Mouse (Mus musculus): Measurements from ENCODE around the gene Pts.

Gene Pts

DNA sequence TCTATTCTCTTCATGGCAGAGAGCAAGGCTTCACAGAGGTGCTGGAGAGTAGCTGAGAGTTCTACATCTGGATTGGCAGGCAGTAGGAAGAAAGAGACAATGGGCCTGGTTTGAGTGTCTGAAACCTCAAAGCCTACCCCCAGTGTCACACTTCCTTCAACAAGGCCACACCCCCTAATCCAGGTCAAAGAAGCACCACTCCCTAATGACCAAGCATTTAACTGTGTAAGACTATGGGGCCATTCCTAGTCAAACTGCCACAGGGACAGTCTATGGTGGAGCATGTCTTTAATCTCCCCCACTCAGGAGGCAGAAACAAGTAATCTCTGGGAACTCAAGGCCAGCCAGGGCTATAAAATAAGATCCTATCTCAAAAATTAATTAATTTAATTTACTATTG is 37.7 kb downstream of the Pts start:
- no peak for DNase-seq (ENCODE audit: low read depth)

DNA sequence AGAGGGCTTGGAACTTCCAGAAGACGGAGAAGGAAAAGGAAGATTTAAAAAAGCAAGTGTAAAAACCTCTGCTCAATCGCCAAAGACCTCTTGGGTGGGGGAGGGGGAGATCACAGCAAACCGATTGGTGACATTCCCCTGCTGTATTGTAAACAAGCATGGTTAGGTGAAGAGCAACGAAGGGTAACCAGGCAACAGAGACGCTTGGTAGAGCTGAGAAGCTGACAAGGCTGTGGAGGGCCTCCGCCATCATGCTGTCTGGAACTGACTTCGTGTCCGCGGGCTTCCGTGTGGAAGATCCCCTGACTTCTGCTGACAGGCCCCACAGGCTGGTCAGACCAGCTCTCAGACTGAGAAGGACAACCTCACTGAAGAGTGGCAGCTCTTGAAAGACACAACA is 43.0 kb downstream of the Pts start:
- no peak for DNase-seq (ENCODE audit: low read depth)

DNA sequence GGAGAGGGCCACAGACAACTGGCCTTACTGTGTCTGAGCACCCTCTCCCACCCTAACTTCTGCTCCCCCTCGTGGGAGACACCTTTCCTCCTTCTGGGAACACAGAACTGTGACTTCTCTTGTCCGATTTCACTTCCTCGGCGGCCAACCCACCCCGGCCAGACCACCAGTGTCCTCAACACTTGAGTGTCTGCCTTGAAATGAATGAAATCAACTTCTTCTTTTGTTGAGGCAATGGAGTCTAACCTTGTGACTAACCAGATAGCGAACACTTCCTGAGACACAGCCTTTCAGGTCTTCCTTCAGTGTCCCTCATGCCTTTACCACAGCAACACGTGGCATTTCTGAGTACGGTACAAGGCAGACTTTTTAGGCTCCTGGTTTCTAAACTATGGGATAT is 45.8 kb downstream of the Pts start:
- no peak for DNase-seq (ENCODE audit: low read depth)

DNA sequence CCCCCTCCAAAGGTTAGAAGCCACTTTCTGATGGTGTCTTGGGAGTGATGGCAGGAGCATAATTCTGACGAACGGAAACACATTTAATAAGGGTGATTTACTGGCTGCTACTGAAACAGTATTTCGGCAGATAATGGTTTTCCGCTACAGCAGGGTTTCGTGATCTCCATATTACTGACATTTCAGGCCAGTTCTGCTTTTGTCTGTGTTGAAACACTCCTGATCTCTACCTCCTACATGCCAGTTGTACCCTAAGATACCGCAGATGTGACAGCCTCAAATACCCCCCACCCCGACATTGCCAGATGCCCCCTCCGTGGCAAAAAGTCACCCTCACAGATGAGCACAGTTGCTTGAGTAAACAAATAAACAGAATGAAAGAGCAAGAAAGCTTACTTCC is 49.0 kb downstream of the Pts start:
- no peak for DNase-seq (ENCODE audit: low read depth)

DNA sequence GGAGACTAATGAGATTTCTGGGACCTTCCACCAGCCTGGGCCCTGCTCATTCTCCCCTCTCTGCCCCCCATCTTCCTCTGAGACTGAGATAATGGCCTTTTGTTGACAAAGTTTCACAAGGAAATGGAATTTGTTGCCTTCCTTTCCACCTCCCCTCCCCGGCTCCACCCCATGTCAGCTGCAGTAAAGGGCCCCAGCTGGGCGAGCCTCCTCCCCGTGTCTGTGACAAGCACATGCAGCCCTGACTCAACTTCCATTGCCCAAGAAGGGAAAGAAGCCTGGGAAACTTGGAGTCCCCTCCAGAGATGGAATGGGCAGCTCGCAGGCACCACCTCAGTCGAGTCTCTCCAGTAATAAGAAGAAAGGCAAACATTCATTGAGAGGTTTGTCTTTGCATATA is 49.7 kb downstream of the Pts start:
- DNase-seq (ENCODE audit: low read depth) = peak; percentile 68

DNA sequence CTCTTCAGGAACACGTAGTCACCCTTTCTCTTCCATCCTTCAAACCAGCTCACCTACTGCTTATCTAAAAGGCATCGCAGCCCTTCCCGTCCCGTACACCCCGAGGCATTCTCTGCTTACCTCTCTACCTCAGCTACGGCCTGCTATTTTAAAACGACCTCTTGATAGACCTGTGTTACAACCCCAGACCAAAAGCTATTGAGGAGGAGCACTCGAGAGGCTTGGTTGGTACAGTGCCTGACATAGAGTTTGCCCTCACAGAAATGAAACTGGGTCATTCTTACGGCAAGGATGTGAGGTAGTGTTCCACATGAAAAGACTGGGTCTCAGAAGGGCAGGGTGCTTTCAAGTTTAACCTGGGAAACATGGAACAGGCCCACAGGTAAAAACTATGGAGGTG is 51.3 kb downstream of the Pts start:
- no peak for DNase-seq (ENCODE audit: low read depth)

DNA sequence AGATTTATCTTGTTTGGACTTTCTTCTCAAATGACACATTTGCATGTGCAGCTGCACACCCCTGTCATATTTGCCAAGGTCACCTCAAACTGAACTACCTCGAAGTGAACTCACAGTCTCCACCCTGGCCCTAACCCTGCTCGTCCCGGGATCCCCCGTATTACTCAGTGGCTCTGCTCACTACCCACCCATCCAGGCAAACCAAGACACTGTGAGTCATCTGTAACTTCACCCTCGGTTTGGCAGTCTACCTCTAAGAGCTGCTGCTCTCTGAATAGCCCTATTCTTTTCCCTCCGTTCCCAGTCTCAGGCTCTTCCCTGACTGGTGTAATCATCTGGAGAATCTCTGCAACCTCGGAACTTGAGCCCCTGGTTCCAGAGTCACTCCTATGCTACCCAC is 51.9 kb downstream of the Pts start:
- peak; percentile 85 for DNase-seq (ENCODE audit: low read depth)

DNA sequence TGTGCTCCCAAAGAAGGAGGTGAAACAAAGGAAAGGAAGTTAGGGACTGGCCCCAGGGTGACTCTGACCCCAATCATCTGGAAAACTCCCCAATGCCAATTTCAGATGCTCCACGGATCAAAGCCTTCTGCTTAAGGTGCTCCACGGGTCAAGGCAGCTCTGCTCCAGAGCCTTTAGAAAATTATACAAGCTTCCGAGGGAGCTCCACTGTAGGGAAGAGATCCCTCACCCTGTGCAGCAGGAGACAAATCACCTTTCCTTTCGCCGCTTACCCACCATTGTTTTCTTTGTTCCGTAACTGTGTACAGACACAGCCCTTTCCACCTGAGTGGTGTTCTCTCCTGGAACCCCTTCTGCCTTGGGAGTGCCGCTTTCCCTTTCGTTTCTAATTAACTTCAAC is 52.8 kb downstream of the Pts start:
- no peak for DNase-seq (ENCODE audit: low read depth)

DNA sequence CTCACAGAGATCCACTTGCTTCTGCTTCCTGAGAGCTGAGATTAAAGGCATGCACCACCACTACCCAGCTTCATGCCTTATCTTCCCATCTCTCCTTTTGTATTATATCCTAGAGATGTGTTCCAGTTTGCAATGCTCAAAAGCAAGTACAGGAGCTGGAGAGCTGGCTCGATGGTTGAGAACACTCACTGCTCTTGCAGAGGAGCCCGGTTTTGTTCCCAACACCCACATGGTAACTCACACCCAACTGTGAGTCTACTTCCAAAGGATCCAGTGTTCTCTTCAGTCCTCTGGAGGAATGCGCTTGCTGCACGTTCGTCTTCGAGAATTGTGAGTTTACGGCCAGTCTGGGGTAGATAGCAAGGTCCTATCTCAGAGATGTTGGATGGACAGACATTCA is 53.2 kb downstream of the Pts start:
- no peak for DNase-seq (ENCODE audit: low read depth)

Measured in fibroblast of lung, adult 2 months (primary cell).